In the genomic region with DNA sequence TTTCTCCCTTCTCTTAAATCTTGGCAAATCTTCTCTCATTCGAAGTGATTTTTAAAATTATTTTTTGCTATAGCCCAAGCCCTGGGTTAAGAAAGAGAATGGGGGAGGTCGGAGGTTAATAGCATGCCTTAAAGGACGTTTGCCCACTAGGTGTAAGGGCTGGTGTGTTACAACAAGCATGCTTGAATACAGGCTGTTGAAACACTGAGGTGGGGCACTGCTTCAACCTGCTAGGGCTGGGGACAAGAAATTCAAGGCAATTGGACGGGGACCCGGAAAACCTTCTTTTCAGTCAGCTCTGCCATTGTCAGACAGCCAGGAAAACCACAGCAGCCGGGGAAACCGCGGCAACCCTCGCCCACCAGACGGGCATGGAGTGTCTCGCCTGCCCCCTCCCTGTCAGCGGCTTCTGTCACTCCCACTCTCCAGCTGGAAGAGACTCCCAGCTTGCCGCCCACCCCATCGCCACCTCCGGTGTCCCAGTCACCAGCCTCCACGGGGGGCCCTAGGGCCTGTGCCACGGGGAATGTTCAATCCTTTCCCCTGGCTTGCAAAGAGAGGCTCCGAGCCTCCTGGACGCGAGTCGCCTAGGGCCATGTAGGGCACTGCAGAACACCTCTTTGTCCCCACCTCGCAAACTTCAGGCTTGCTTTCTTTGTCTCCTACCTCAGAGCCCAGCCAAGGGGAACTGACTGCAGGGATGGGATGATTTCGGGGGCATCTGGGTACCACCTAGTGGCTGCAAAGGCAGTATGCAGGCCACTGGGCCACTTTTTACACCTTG, we compare ENCODE assay signal across 8 mouse cellular contexts. TPM values are rescaled to one million over a fixed set of nuclear protein-coding genes. Genes with fewer than 3 reads are reported as not detected.
DNase-seq lines count a peak whose midpoint lies in the region; ATAC-seq and TF ChIP-seq lines count a peak whose summit lies in the region.

No protein-coding gene starts in this region.

- H3K27ac ChIP-seq in cortical plate, adult 2 months (ENCODE audit: insufficient read depth, low read length) = no peak overlapping the region
- H3K27ac ChIP-seq in heart, postnatal 0 days (ENCODE audit: low read depth) = no peak overlapping the region
- no peak overlapping the region for H3K27ac ChIP-seq in lung, embryonic 14.5 days (ENCODE audit: low read depth)

- 12% methylated on average over 23 of the region's 23 CpGs for WGBS in heart, postnatal 0 days
- 12% methylated on average over 23 of the region's 23 CpGs for WGBS in lung, embryonic 14.5 days

- DNase-seq in 416B (ENCODE audit: low read depth) (peak; percentile 51), ZHBTc4 (ENCODE audit: low read depth, low spot score) (peak; percentile 43)
- peak; percentile 61 for DNase-seq in heart, postnatal 0 days (ENCODE audit: low spot score)
- DNase-seq in layer of hippocampus, postnatal 10 days (ENCODE audit: low spot score in 2 of 2) = peak; percentile 71 to 72
- DNase-seq in lung, embryonic 14.5 days = peak; percentile 62
- DNase-seq in thymus, postnatal 25 days = peak; percentile 51

- TF ChIP-seq EP300 in heart, postnatal 0 days (IDR thresholded peaks at IDR 0.05; ENCODE audit: low read depth) = no peak

- H3K4me2 ChIP-seq in heart, postnatal 0 days (ENCODE audit: low read depth, low read length) = peak overlapping the region; percentile 75
- H3K4me2 ChIP-seq in lung, embryonic 14.5 days = peak overlapping the region; percentile 71

- ATAC-seq in heart, postnatal 0 days (ENCODE audit: insufficient read depth, low read depth) = peak; percentile 41
- peak; percentile 85 for ATAC-seq in lung, embryonic 14.5 days (ENCODE audit: insufficient read depth)
- ATAC-seq in neutrophil, adult 5-6 weeks (ENCODE audit: extremely low read depth, insufficient number of reproducible peaks, low FRiP score, poor library complexity, severe bottlenecking) = peak; percentile 76; the same call in 1 of the 2 replicates

- 0 out of 2 replicates have a peak, but pooled peaks cover 2% of the 10 kb centered on the region for H3K4me1 ChIP-seq in cortical plate, adult 2 months (ENCODE audit: control insufficient read depth, insufficient read depth, low read length)
- 0 out of 2 replicates have a peak, but pooled peaks cover 4% of the 10 kb centered on the region for H3K4me1 ChIP-seq in heart, postnatal 0 days (ENCODE audit: control insufficient read depth, insufficient read depth)
- H3K4me1 ChIP-seq in lung, embryonic 14.5 days (ENCODE audit: insufficient read depth) = no peaks in the 10 kb centered on the region; the same call in 1 of the 2 replicates

- no peak overlapping the region for H3K4me3 ChIP-seq in cortical plate, adult 2 months (ENCODE audit: insufficient read depth, low read length)
- peak overlapping the region; percentile 42 for H3K4me3 ChIP-seq in heart, postnatal 0 days (ENCODE audit: low read depth, low read length)
- peak overlapping the region; percentile 35 for H3K4me3 ChIP-seq in lung, embryonic 14.5 days (ENCODE audit: low read depth, low read length)

- TF ChIP-seq POLR2A in cortical plate, adult 2 months (IDR thresholded peaks at IDR 0.05; ENCODE audit: extremely low read depth, insufficient read depth, low read length) = no peak

- no peaks in the 10 kb centered on the region for H3K9me3 ChIP-seq in heart, postnatal 0 days (replicated peaks; ENCODE audit: control insufficient read depth, low read length)
- no peaks in the 10 kb centered on the region for H3K9me3 ChIP-seq in lung, embryonic 14.5 days (ENCODE audit: low read depth, low read length)

- peak; percentile 33 for TF ChIP-seq CTCF in cortical plate, adult 2 months (IDR thresholded peaks at IDR 0.05; ENCODE audit: extremely low read depth, insufficient read depth, low read length)
- peak; percentile 65 for TF ChIP-seq CTCF in heart, postnatal 0 days (IDR thresholded peaks at IDR 0.05; ENCODE audit: low read depth)
- peak; percentile 71 for TF ChIP-seq CTCF in lung, embryonic 14.5 days (IDR thresholded peaks at IDR 0.05; ENCODE audit: low read depth)

- no peaks in the 10 kb centered on the region for H3K27me3 ChIP-seq in heart, postnatal 0 days (ENCODE audit: control insufficient read depth, insufficient read depth, low read length)
- no peaks in the 10 kb centered on the region for H3K27me3 ChIP-seq in lung, embryonic 14.5 days (ENCODE audit: insufficient read depth, low read length)

- H3K9ac ChIP-seq in heart, postnatal 0 days (replicated peaks; ENCODE audit: low read depth, low read length) = 0 out of 2 replicates have a peak overlapping the region, but pooled peaks have one; percentile 33
- peak overlapping the region; percentile 50 for H3K9ac ChIP-seq in lung, embryonic 14.5 days

- H3K36me3 ChIP-seq in heart, postnatal 0 days (replicated peaks; ENCODE audit: control insufficient read depth, insufficient read depth, low read length) = no peaks in the 10 kb centered on the region
- no peaks in the 10 kb centered on the region for H3K36me3 ChIP-seq in lung, embryonic 14.5 days (ENCODE audit: insufficient read depth)

RNA-seq across cellular contexts. Expression of gene Acvr1c, which starts 33.4 kb away (rescaled TPM):
- 3.2 and 3.9 TPM in 2 replicates for polyA plus RNA-seq in cortical plate, adult 2 months (2012; rRNA removed)
- total RNA-seq in heart, postnatal 0 days (2014; rRNA removed; ENCODE audit: low replicate concordance) = 0.31 and 0.46 TPM in 2 replicates
- 0.51 and 0.53 TPM in 2 replicates for polyA plus RNA-seq in heart, postnatal 0 days (2015; fragmentation: Nextera tagmentation; extraction: Ambion mirVana)
- 1 to 10 TPM; 4.5 to 5.4 TPM for total RNA-seq in layer of hippocampus, postnatal 10 days (2021)
- polyA plus RNA-seq in lung, embryonic 14.5 days (2014; fragmentation: Nextera tagmentation; extraction: Ambion mirVana) = 0.67 and 1.1 TPM in 2 replicates
- total RNA-seq in neutrophil, adult 5-6 weeks (2017) = not detected in 2 replicates
